Mouse (Mus musculus): ENCODE measurements around the gene Tmc1. TPM values are rescaled to one million over a fixed set of nuclear protein-coding genes. Genes with fewer than 3 reads are reported as not detected.

Tmc1 gene
- not detected for total RNA-seq (2021)
- long read RNA-seq, experiment 1, partial matches to known transcripts, result 0 of 3 reads
- long read RNA-seq, experiment 1, other reads (novel, unspliced or antisense), result 3 of 3 reads
- long read RNA-seq, experiment 2, partial matches to known transcripts, result 0 of 4 reads
- long read RNA-seq, experiment 2, other reads (novel, unspliced or antisense), result 4 of 4 reads

DNA sequence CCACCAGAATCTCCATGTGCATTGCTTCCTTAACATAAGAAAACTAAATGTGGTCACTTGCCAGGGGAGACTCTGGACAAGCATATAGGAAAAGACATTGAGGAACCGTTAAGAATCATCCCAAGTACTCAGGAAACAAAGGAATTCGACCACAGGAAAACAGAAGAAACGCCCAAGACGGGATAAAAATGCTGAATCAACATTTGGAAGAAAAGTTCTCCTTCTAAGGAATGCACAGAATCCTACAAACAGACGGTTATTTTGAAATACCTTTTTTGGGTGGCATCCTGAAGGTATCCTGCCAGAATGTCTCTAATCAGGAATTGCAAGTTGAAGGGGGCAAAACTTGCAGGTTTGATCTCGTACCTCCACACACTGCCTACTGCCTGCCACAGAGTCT, at the start of gene Tmc1:
TSS of gene Tmc1 (minus strand) at position 329 of the 400 bp plus-strand sequence.
- peak within 1 kb of the TSS; percentile 28; the same call in 1 of the 2 replicates for H3K27ac ChIP-seq
- no peak for DNase-seq (ENCODE audit: low spot score in 2 of 2)
- TF ChIP-seq CTCF (conservative IDR thresholded peaks at IDR 0.05), result no peak
- H3K4me3 ChIP-seq, result no peak within 1 kb of the TSS

DNA sequence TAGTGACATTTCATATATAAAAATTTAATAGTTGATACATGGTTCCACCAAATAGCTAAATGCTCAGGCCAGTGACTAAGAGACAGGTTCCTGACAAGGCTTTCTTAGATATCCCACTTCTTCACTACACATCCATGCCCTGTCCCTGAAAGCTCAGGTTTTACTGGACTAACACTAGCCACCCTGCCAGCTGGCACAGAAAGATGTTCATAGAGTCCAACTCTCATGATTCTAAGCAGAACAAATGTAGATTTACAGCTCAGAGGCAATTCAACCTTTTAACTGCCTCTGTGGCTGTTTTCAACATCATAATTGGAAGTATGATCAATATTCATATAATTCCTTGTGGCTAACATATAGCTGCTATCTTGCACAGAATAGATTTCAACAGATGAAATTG, 47.5 kb upstream of the Tmc1 start:
- TF ChIP-seq CTCF (conservative IDR thresholded peaks at IDR 0.05), result no peak
- no peak overlapping the region for H3K4me3 ChIP-seq
- no peak for DNase-seq (ENCODE audit: low spot score in 2 of 2)
- no peak overlapping the region for H3K27ac ChIP-seq

DNA sequence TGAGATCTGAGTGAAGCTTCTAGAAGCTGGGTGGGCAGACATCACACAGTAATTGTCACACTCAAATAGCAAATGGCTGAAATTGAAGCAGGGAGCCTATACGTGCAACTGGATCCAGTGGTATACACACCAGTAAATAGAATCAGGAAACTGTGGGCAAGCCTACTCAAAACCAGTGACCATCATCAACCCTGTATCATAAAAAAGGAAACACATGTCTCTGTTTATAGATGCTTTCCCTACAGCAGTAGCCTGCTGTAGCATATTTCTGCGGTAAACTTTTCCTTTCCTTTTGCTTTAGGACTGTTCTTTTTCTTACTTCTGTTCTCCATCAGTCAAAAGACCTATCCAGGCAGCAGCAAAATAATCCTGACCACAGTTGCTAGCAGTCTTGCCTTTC, 25.2 kb upstream of the Tmc1 start:
- TF ChIP-seq CTCF (conservative IDR thresholded peaks at IDR 0.05), result no peak
- Histone ChIP-seq H3K4me3 (no peak overlapping the region), H3K27ac (no peak overlapping the region)
- no peak for DNase-seq (ENCODE audit: low spot score in 2 of 2)

DNA sequence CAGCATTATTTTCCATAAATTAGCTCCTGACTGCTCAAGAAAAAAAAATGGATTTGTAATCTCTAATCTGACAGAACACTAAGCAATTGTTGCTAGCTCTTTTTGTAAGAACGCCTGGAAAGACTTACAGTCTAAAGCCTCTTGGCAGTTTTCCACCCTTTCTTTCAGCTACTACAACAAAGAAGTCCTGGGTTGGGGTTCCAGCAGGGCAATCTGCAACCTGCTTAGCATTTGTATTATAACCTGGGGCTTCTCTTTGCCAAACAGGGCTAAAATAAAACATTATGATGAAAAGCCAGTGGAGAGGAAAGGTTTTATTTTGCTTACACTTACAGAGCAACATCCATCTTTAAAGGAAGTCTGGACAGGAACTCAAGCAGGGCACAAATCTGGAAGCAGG, 24.1 kb upstream of the Tmc1 start:
- H3K4me3 ChIP-seq, result no peak overlapping the region
- H3K27ac ChIP-seq, result no peak overlapping the region
- no peak for TF ChIP-seq CTCF (conservative IDR thresholded peaks at IDR 0.05)
- peak in 1 of 2 experiments; percentile 5 for DNase-seq (ENCODE audit: low spot score in 2 of 2)

- Histone ChIP-seq H3K27ac (no peak overlapping the region), H3K4me3 (no peak overlapping the region)
- no peak for TF ChIP-seq CTCF (conservative IDR thresholded peaks at IDR 0.05)
- no peak for DNase-seq (ENCODE audit: low spot score in 2 of 2)
Observed at GRCm38 (mm10) chr19:20971926-20972325, 17.9 kb upstream of the Tmc1 start.

DNA sequence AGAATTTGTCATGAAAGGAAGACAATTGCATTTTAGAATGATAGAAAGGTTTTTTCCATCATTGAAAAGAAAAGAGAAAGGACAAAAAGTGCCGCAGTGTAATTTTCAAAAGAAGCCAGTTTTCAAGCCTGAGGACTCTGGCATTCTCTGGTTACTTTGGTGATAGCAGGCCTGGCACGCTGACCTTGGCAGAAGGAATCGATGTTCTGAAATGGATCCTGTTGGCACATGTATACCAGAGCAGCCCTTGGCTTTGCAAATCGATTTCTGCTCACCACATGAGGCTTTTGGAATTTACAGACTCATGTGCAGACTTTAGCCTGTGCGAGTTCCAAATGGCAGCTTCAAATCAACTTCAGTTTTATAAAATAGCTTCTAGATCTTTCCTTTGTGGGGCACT, 813 bp upstream of the Tmc1 start:
- no peak for TF ChIP-seq CTCF (conservative IDR thresholded peaks at IDR 0.05)
- no peak overlapping the region for H3K4me3 ChIP-seq
- DNase-seq (ENCODE audit: low spot score in 2 of 2), result peak in 1 of 2 experiments; percentile 1

GRCm38 (mm10) chr19:20944446-20944845, 9.6 kb downstream of the Tmc1 start:
- H3K27ac ChIP-seq, result no peak overlapping the region
- no peak for TF ChIP-seq CTCF (conservative IDR thresholded peaks at IDR 0.05)
- H3K4me3 ChIP-seq, result no peak overlapping the region
- DNase-seq (ENCODE audit: low spot score in 2 of 2), result no peak

More for the DNA sequence above, 813 bp upstream of the Tmc1 start:
- peak overlapping the region; percentile 28; the same call in 1 of the 2 replicates for H3K27ac ChIP-seq

- no peak for DNase-seq (ENCODE audit: low spot score in 2 of 2)
- Histone ChIP-seq H3K4me3 (no peak overlapping the region), H3K27ac (no peak overlapping the region)
- no peak for TF ChIP-seq CTCF (conservative IDR thresholded peaks at IDR 0.05)
Observed at GRCm38 (mm10) chr19:20924282-20924681, 29.7 kb downstream of the Tmc1 start.

DNA sequence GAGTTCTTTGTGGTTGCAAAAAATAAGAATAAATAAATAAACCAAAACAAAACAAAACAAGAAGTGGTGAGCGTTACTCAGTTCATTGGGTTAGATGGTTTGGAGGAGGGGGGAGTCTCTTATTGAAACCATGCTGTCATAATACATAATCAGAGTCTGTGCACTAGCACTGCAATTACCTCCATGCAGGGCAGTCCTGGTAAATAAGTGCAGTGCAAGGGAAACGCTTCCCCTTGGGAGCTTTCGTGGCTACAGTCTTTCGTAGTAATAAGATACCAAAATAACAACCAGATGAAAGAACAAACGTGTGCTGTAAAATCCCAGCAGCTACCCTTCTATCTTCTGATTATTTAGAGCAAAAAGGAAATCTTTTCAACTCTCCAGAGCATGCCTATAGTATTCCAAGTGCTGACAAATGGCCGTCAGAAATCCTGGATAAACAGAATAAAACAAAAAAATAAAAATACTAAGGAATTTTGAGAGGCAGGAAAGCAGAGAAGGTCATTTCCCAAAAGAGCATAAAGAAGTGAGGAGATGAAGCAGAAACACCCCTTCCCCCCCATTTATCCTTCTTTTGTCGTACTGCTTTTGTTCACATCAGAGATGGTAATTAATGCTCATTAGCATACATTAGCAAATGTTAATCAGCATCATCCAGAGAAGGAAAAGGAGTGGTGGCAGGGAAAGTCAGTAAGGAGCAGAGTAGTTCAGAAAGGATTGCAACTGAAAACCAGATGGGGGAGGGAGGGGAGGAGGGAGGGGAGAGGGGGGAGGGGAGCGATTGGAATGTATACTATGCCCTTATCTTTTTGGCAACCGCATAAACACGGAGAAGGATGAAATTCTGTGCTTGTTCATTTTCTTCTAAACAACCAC, 30.4 kb downstream of the Tmc1 start:
- H3K27ac ChIP-seq, result no peak overlapping the region
- H3K4me3 ChIP-seq, result no peak overlapping the region
- no peak for TF ChIP-seq CTCF (conservative IDR thresholded peaks at IDR 0.05)
- DNase-seq (ENCODE audit: low spot score in 2 of 2), result no peak

DNA sequence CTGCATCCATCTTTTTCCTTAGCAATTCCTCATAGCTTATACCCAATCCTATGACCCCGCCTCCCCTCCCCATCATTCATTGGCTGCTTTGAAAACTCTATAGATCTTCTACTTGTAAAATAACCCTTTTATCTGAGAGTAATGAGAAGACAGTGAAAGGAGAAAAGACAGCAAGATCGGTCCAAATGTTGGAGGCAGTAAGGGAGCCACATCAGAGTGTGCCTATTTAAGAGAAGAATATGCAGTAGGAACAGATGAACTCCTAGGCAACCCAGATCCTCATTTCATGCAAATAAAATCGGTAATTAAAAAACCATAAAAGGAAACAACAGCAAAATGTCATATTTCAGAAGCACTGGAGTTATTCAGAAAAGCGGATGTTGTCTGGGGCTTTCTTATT, 35.8 kb downstream of the Tmc1 start:
- H3K27ac ChIP-seq, result peak overlapping the region; percentile 88
- TF ChIP-seq CTCF (conservative IDR thresholded peaks at IDR 0.05), result no peak
- DNase-seq (ENCODE audit: low spot score in 2 of 2), result peak; percentile 18 to 59
- H3K4me3 ChIP-seq, result no peak overlapping the region

DNA sequence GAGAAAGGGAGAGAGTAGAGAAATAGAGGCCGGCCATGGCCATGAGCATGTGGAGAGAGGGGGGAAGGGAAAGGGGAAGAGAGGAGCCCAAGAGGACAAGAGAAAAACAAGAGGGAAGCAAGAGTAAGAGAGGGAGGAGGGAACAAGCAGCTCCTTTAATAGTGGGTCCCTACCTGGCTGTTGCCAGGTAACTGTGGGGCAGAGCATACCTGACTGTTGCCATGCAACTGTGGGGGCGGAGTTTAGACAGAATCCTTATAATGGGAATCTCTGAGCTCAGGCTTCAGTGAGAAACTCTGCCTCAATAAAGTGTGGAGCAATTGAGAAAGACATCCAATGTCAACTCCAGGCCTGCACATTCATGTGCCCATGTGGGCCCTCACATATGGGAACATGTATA, 38.9 kb downstream of the Tmc1 start:
- no peak for TF ChIP-seq CTCF (conservative IDR thresholded peaks at IDR 0.05)
- Histone ChIP-seq H3K27ac (peak overlapping the region; percentile 78), H3K4me3 (no peak overlapping the region)
- no peak for DNase-seq (ENCODE audit: low spot score in 2 of 2)

DNA sequence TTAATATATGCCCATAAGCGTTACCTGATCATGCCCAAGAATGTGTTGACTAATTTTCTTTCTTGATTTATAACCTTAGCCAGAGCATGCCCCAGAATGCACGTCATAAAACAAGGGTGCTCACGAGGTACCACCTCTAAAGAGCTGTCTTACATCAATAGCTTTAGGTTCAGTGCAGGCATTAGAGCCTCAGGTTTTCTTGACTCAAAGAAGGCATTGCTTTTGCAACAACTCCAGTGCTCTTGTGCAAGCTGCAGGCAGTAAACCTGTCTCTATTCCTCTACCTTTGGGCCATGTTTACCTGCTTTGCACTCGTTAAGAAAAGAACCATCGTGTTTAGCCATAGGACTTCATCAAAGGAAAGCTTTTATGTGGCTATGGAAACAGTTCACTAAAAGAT, 43.6 kb downstream of the Tmc1 start:
- no peak for DNase-seq (ENCODE audit: low spot score in 2 of 2)
- TF ChIP-seq CTCF (conservative IDR thresholded peaks at IDR 0.05), result no peak

DNA sequence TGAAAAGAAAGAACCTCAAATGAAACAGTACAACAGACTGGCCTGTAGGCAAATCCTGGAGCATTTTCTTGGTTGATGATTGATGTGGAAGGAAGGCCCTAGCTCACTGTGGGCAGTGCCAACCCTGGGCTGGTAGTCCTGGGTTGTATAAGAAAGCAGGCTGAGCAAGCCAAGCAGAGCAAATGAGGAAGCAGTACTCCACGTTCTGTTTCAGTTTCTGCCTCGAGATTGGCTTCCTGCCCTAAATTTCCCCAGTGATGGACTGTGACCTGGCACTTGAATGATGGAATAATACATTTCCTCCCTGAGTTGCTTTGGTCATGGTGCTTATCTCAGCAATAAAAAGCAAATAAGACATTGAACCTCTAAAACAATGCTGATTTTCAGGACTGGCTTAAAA, 72.8 kb downstream of the Tmc1 start:
- Histone ChIP-seq H3K4me3 (no peak overlapping the region), H3K27ac (no peak overlapping the region)
- no peak for DNase-seq (ENCODE audit: low spot score in 2 of 2)
- TF ChIP-seq CTCF (conservative IDR thresholded peaks at IDR 0.05), result no peak

More for the DNA sequence above, 43.6 kb downstream of the Tmc1 start:
- H3K27ac ChIP-seq, result no peak overlapping the region
- no peak overlapping the region for H3K4me3 ChIP-seq

DNA sequence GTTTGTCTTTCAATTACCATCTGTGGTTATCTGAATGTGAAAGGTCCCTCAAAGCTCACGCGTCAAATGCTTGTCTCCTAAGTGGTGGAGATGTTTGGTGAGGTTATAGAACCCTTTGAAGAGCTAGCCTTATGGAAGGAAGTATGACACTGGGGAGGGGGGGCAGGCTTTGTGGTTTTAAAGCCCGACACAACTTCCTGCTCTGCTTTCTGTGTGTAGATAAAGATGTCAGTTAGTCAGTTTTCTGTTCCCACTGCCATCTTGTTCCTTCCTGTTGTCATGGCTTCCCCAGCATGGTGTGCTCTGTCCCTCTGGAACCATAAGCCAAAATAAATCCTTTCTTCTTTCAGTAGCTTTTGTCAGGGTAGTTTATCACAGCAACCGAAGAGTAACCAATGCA, 78.1 kb downstream of the Tmc1 start:
- no peak for TF ChIP-seq CTCF (conservative IDR thresholded peaks at IDR 0.05)
- H3K27ac ChIP-seq, result no peak overlapping the region
- no peak overlapping the region for H3K4me3 ChIP-seq
- no peak for DNase-seq (ENCODE audit: low spot score in 2 of 2)
